ENCODE assay signal across 8 mouse cellular contexts in the genomic region with DNA sequence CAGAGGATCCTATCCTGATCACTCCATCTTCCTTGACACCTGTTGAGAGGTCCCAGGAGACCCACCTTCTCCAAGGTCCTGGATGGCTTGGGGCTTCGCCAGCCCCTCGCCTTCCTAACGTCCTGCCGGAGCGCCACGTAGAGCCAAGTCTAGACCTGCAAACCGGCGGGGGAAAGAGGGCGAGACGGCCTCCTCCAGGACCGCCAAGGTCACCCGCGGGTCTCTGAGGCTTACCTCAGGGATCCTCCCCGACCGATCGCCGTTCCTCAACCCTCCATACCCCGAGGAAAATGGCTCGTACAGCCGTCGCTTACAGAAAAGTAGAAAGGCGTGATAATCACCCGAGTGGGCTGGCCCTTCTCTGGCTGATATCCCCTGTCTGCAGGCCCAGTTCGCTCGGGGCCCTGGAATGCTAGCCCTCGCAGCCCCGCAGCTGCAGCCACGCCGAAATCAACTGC. TPM values are rescaled to one million over a fixed set of nuclear protein-coding genes. Genes with fewer than 3 reads are reported as not detected.
DNase-seq lines count a peak whose midpoint lies in the region; ATAC-seq and TF ChIP-seq lines count a peak whose summit lies in the region.

No protein-coding gene starts in this region.

- WGBS in heart, embryonic 12.5 days, result 0% methylated on average over 29 of the region's 29 CpGs
- under 1% methylated on average over 29 of the region's 29 CpGs for WGBS in forebrain, embryonic 15.5 days
- WGBS in limb, embryonic 14.5 days, result under 1% methylated on average over 29 of the region's 29 CpGs
- 0% methylated on average over 29 of the region's 29 CpGs for WGBS in olfactory bulb, adult 2 months

- H3K4me3 ChIP-seq in heart, embryonic 12.5 days, result peak overlapping the region; percentile 85
- H3K4me3 ChIP-seq in brown adipose tissue, adult 24 weeks (ENCODE audit: insufficient read depth, low read depth, low read length), result peak overlapping the region; percentile 89
- peak overlapping the region; percentile 75 for H3K4me3 ChIP-seq in forebrain, embryonic 15.5 days
- peak overlapping the region; percentile 73 for H3K4me3 ChIP-seq in limb, embryonic 14.5 days (replicated peaks; ENCODE audit: low read length)
- H3K4me3 ChIP-seq in olfactory bulb, adult 2 months (ENCODE audit: insufficient read depth, low read depth, low read length), result peak overlapping the region; percentile 84

- no peak for DNase-seq in heart, adult 8-10 months (ENCODE audit: low spot score)
- DNase-seq in limb, embryonic 14.5 days (ENCODE audit: low spot score), result peak; percentile 40
- DNase-seq in right cerebral cortex, postnatal 25 days, result no peak

- peak; percentile 57 for ATAC-seq in heart, embryonic 12.5 days (ENCODE audit: insufficient number of reproducible peaks, low FRiP score)
- ATAC-seq in CD4-positive, CD25-positive, alpha-beta regulatory T cell, adult 4 months, result peak; percentile 8
- peak; percentile 64 for ATAC-seq in forebrain, embryonic 15.5 days (replicated peaks)
- peak; percentile 53 for ATAC-seq in limb, embryonic 14.5 days (ENCODE audit: low FRiP score, low read depth)

- H3K27me3 ChIP-seq in heart, embryonic 12.5 days (replicated peaks), result no peaks in the 10 kb centered on the region
- H3K27me3 ChIP-seq in forebrain, embryonic 15.5 days, result no peaks in the 10 kb centered on the region
- no peaks in the 10 kb centered on the region for H3K27me3 ChIP-seq in limb, embryonic 14.5 days (ENCODE audit: control insufficient read depth, insufficient read depth, low read length)

- H3K36me3 ChIP-seq in heart, embryonic 12.5 days, result no peaks in the 10 kb centered on the region
- H3K36me3 ChIP-seq in forebrain, embryonic 15.5 days, result no peaks in the 10 kb centered on the region
- H3K36me3 ChIP-seq in limb, embryonic 14.5 days (ENCODE audit: control insufficient read depth, insufficient read depth, low read length), result peaks cover 8% of the 10 kb centered on the region; the same call in 1 of the 2 replicates

- H3K27ac ChIP-seq in heart, embryonic 12.5 days (ENCODE audit: poor library complexity, severe bottlenecking), result peak overlapping the region; percentile 98
- H3K27ac ChIP-seq in brown adipose tissue, adult 24 weeks (replicated peaks; ENCODE audit: low read depth, low read length), result peak overlapping the region; percentile 85
- H3K27ac ChIP-seq in forebrain, embryonic 15.5 days (replicated peaks), result peak overlapping the region; percentile 97
- H3K27ac ChIP-seq in limb, embryonic 14.5 days (replicated peaks; ENCODE audit: low read depth, low read length), result peak overlapping the region; percentile 99
- H3K27ac ChIP-seq in olfactory bulb, adult 2 months (ENCODE audit: insufficient read depth, low read depth, low read length), result peak overlapping the region; percentile 64; the same call in 1 of the 2 replicates

- peaks cover 47% of the 10 kb centered on the region for H3K4me1 ChIP-seq in heart, embryonic 12.5 days (replicated peaks)
- H3K4me1 ChIP-seq in brown adipose tissue, adult 24 weeks (ENCODE audit: control insufficient read depth, insufficient read depth, insufficient read length, low read length), result peaks cover 9% of the 10 kb centered on the region
- H3K4me1 ChIP-seq in forebrain, embryonic 15.5 days, result peaks cover 35% of the 10 kb centered on the region
- peaks cover 16% of the 10 kb centered on the region for H3K4me1 ChIP-seq in limb, embryonic 14.5 days (ENCODE audit: control insufficient read depth, insufficient read depth, low read length)
- peaks cover 5% of the 10 kb centered on the region; the same call in 1 of the 2 replicates for H3K4me1 ChIP-seq in olfactory bulb, adult 2 months (ENCODE audit: control insufficient read depth, insufficient read depth, low read length)

- H3K4me2 ChIP-seq in heart, embryonic 12.5 days, result peak overlapping the region; percentile 79
- H3K4me2 ChIP-seq in forebrain, embryonic 15.5 days (replicated peaks), result peak overlapping the region; percentile 87
- H3K4me2 ChIP-seq in limb, embryonic 14.5 days (replicated peaks; ENCODE audit: low read depth, low read length, severe bottlenecking), result peak overlapping the region; percentile 64

- H3K9ac ChIP-seq in heart, embryonic 12.5 days, result peak overlapping the region; percentile 95
- peak overlapping the region; percentile 85 for H3K9ac ChIP-seq in forebrain, embryonic 15.5 days (replicated peaks)
- peak overlapping the region; percentile 87 for H3K9ac ChIP-seq in limb, embryonic 14.5 days (ENCODE audit: low read depth, low read length, severe bottlenecking)

- no peak for TF ChIP-seq POLR2A in limb, embryonic 14.5 days (IDR thresholded peaks at IDR 0.05; ENCODE audit: borderline replicate concordance, extremely low read depth, insufficient read depth, insufficient read length)
- TF ChIP-seq POLR2A in olfactory bulb, adult 2 months (IDR thresholded peaks at IDR 0.05; ENCODE audit: insufficient read depth, low read depth, low read length), result no peak

- H3K9me3 ChIP-seq in heart, embryonic 12.5 days (replicated peaks), result no peaks in the 10 kb centered on the region
- no peaks in the 10 kb centered on the region for H3K9me3 ChIP-seq in forebrain, embryonic 15.5 days
- H3K9me3 ChIP-seq in limb, embryonic 14.5 days (ENCODE audit: control insufficient read depth, low read length), result no peaks in the 10 kb centered on the region

- TF ChIP-seq CTCF in olfactory bulb, adult 2 months (IDR thresholded peaks at IDR 0.05; ENCODE audit: insufficient read depth, low read depth, low read length), result no peak

RNA-seq across cellular contexts. Expression of a gene that starts 0.8 kb away (rescaled TPM):
- polyA plus RNA-seq in heart, embryonic 12.5 days (2016; fragmentation: Nextera tagmentation; extraction: Ambion mirVana), result 122 and 132 TPM in 2 replicates
- 10 to 100 TPM; 61.1 to 68.9 (median 65.8) TPM for total RNA-seq in heart, adult 8-10 months (2022)
- polyA plus RNA-seq in CD4-positive, CD25-positive, alpha-beta regulatory T cell, adult 4 months (2017; shearing (Covaris generic)), result 10 to 100 TPM; 32.8 to 56.2 TPM
- polyA plus RNA-seq in brown adipose tissue, adult 24 weeks (2012; ENCODE audit: insufficient read depth, insufficient read length, missing spikeins), result 98.7 and 99.2 TPM in 2 replicates
- 101 and 104 TPM in 2 replicates for polyA plus RNA-seq in forebrain, embryonic 15.5 days (2015; fragmentation: Nextera tagmentation; extraction: Ambion mirVana)
- polyA plus RNA-seq in limb, embryonic 14.5 days (2012; rRNA removed), result 84.8 and 110 TPM in 2 replicates
- 80.8 and 81.2 TPM in 2 replicates for polyA plus RNA-seq in limb, embryonic 14.5 days (2014; fragmentation: Nextera tagmentation; extraction: Ambion mirVana)
- 128 TPM in 1 of 2 replicates, not detected in the other for polyA plus RNA-seq in olfactory bulb, adult 2 months (2012; ENCODE audit: insufficient read depth, insufficient read length, low replicate concordance, missing spikeins)

RNA-seq across cellular contexts. Expression of a gene that starts 45.9 kb away (rescaled TPM):
- polyA plus RNA-seq in heart, embryonic 12.5 days (2016; fragmentation: Nextera tagmentation; extraction: Ambion mirVana), result 0.11 and 0.57 TPM in 2 replicates
- not detected for total RNA-seq in heart, adult 8-10 months (2022)
- 1 to 10 TPM in 1 of 2 experiments, under 1 TPM in 1; 0.68 to 1.3 TPM for polyA plus RNA-seq in CD4-positive, CD25-positive, alpha-beta regulatory T cell, adult 4 months (2017; shearing (Covaris generic))
- polyA plus RNA-seq in brown adipose tissue, adult 24 weeks (2012; ENCODE audit: insufficient read depth, insufficient read length, missing spikeins), result not detected in 2 replicates
- polyA plus RNA-seq in forebrain, embryonic 15.5 days (2015; fragmentation: Nextera tagmentation; extraction: Ambion mirVana), result 0.56 and 0.75 TPM in 2 replicates
- polyA plus RNA-seq in limb, embryonic 14.5 days (2012; rRNA removed), result not detected in 2 replicates
- 0.37 and 0.70 TPM in 2 replicates for polyA plus RNA-seq in limb, embryonic 14.5 days (2014; fragmentation: Nextera tagmentation; extraction: Ambion mirVana)
- polyA plus RNA-seq in olfactory bulb, adult 2 months (2012; ENCODE audit: insufficient read depth, insufficient read length, low replicate concordance, missing spikeins), result not detected in 2 replicates

Comparison
In these comparisons a context has a peak if more than half of its experiments do, and no peak if none do; other contexts are left out.
1. ATAC-seq: peak in every context shown above with its lines; median percentile 64 in forebrain, embryonic 15.5 days; 57 in heart, embryonic 12.5 days; 53 in limb, embryonic 14.5 days; 8 in CD4-positive, CD25-positive, alpha-beta regulatory T cell, adult 4 months.